Mouse (Mus musculus): ENCODE data around the gene Vps51. TPM values are rescaled to one million over a fixed set of nuclear protein-coding genes. Genes with fewer than 3 reads are reported as not detected.

Vps51 gene
- polyA plus RNA-seq, 1 experiment from 2014 or later: 61.8 TPM

Small RNAs within 50 kb of the gene (microRNA-seq; reads per million reads assigned to microRNA genes)
- gene Mir6988: not detected

Other genes with a start within 250 kb of the Vps51 start
- gene Frmd8, start 202.0 kb downstream of the Vps51 start, polyA plus RNA-seq (2015; fragmentation: Nextera tagmentation; extraction: Ambion mirVana): 27.4 and 29.5 TPM in 2 replicates
- gene Slc25a45, start 199.4 kb downstream of the Vps51 start, polyA plus RNA-seq (2015; fragmentation: Nextera tagmentation; extraction: Ambion mirVana): 5.1 and 5.5 TPM in 2 replicates
- 1.7 and 1.8 TPM in 2 replicates for gene Tigd3, start 183.1 kb downstream of the Vps51 start, polyA plus RNA-seq (2015; fragmentation: Nextera tagmentation; extraction: Ambion mirVana)
- gene Dpf2, start 164.2 kb downstream of the Vps51 start, polyA plus RNA-seq (2015; fragmentation: Nextera tagmentation; extraction: Ambion mirVana): 117 and 127 TPM in 2 replicates
- gene Cdc42ep2, start 152.4 kb downstream of the Vps51 start, polyA plus RNA-seq (2015; fragmentation: Nextera tagmentation; extraction: Ambion mirVana): 13.4 and 13.9 TPM in 2 replicates
- 49.6 and 50.4 TPM in 2 replicates for gene Pola2, start 113.0 kb downstream of the Vps51 start, polyA plus RNA-seq (2015; fragmentation: Nextera tagmentation; extraction: Ambion mirVana)
- gene Slc22a20, start 91.1 kb downstream of the Vps51 start, polyA plus RNA-seq (2015; fragmentation: Nextera tagmentation; extraction: Ambion mirVana): not detected in 2 replicates
- gene Capn1, start 61.3 kb downstream of the Vps51 start, polyA plus RNA-seq (2015; fragmentation: Nextera tagmentation; extraction: Ambion mirVana): 22.0 and 22.7 TPM in 2 replicates
- 27.5 and 29.2 TPM in 2 replicates for gene Syvn1, start 30.7 kb downstream of the Vps51 start, polyA plus RNA-seq (2015; fragmentation: Nextera tagmentation; extraction: Ambion mirVana)
- gene Mrpl49, start 19.4 kb downstream of the Vps51 start, polyA plus RNA-seq (2015; fragmentation: Nextera tagmentation; extraction: Ambion mirVana): 63.2 and 65.9 TPM in 2 replicates
- 635 and 729 TPM in 2 replicates for gene Fau, start 19.4 kb downstream of the Vps51 start, polyA plus RNA-seq (2015; fragmentation: Nextera tagmentation; extraction: Ambion mirVana)
- gene Znhit2, start 16.0 kb downstream of the Vps51 start, polyA plus RNA-seq (2015; fragmentation: Nextera tagmentation; extraction: Ambion mirVana): 25.0 and 26.0 TPM in 2 replicates
- gene Tm7sf2, start 8.9 kb downstream of the Vps51 start, polyA plus RNA-seq (2015; fragmentation: Nextera tagmentation; extraction: Ambion mirVana): 25.5 and 29.1 TPM in 2 replicates
- not detected in 2 replicates for gene Tmem262, start 2.8 kb upstream of the Vps51 start, polyA plus RNA-seq (2015; fragmentation: Nextera tagmentation; extraction: Ambion mirVana)
- 0.71 and 1.3 TPM in 2 replicates for gene Gm28374, start 5.0 kb upstream of the Vps51 start, polyA plus RNA-seq (2015; fragmentation: Nextera tagmentation; extraction: Ambion mirVana)
- gene Zfpl1, start 7.7 kb upstream of the Vps51 start, polyA plus RNA-seq (2015; fragmentation: Nextera tagmentation; extraction: Ambion mirVana): 62.7 and 70.3 TPM in 2 replicates
- gene Cdca5, start 7.8 kb upstream of the Vps51 start, polyA plus RNA-seq (2015; fragmentation: Nextera tagmentation; extraction: Ambion mirVana): 29.9 and 31.0 TPM in 2 replicates
- gene AC131692.1, start 17.2 kb upstream of the Vps51 start, polyA plus RNA-seq (2015; fragmentation: Nextera tagmentation; extraction: Ambion mirVana): 0.19 TPM in 1 of 2 replicates, not detected in the other
- gene Naaladl1, start 28.6 kb upstream of the Vps51 start, polyA plus RNA-seq (2015; fragmentation: Nextera tagmentation; extraction: Ambion mirVana): 1.2 and 2.9 TPM in 2 replicates
- 23.8 and 25.2 TPM in 2 replicates for gene Sac3d1, start 41.4 kb upstream of the Vps51 start, polyA plus RNA-seq (2015; fragmentation: Nextera tagmentation; extraction: Ambion mirVana)
- gene Snx15, start 51.1 kb upstream of the Vps51 start, polyA plus RNA-seq (2015; fragmentation: Nextera tagmentation; extraction: Ambion mirVana): 30.9 and 31.9 TPM in 2 replicates
- gene Batf2, start 63.8 kb upstream of the Vps51 start, polyA plus RNA-seq (2015; fragmentation: Nextera tagmentation; extraction: Ambion mirVana): 0.25 and 0.44 TPM in 2 replicates
- gene Arl2, start 64.3 kb upstream of the Vps51 start, polyA plus RNA-seq (2015; fragmentation: Nextera tagmentation; extraction: Ambion mirVana): 96.8 and 106 TPM in 2 replicates
- gene Majin, start 107.2 kb upstream of the Vps51 start, polyA plus RNA-seq (2015; fragmentation: Nextera tagmentation; extraction: Ambion mirVana): not detected in 2 replicates
- 0.41 and 0.48 TPM in 2 replicates for gene Gpha2, start 149.1 kb upstream of the Vps51 start, polyA plus RNA-seq (2015; fragmentation: Nextera tagmentation; extraction: Ambion mirVana)
- gene Ppp2r5b, start 158.6 kb upstream of the Vps51 start, polyA plus RNA-seq (2015; fragmentation: Nextera tagmentation; extraction: Ambion mirVana): 20.6 and 22.1 TPM in 2 replicates
- gene Atg2a, start 164.4 kb upstream of the Vps51 start, polyA plus RNA-seq (2015; fragmentation: Nextera tagmentation; extraction: Ambion mirVana): 9.3 and 11.2 TPM in 2 replicates
- gene Ehd1, start 199.5 kb upstream of the Vps51 start, polyA plus RNA-seq (2015; fragmentation: Nextera tagmentation; extraction: Ambion mirVana): 77.2 and 98.4 TPM in 2 replicates
- 1.9 and 2.0 TPM in 2 replicates for gene Cdc42bpg, start 229.2 kb upstream of the Vps51 start, polyA plus RNA-seq (2015; fragmentation: Nextera tagmentation; extraction: Ambion mirVana)